Mouse (Mus musculus) lung, postnatal 4 days (tissue): ENCODE results near the gene Tmem230.
"Not testable (repeated sequence)": the region's sequence is repeated elsewhere in the genome, so short reads cannot be mapped to it uniquely, and the experiment has no call there.

Source experiments
- DNase-seq, 2 experiments: peaks; one replicate each; pipeline ENCODE4 v3.0.0; 2021

The Tmem230 gene

GRCm38 (mm10) chr2:132270331-132270951 lies 22.8 kb upstream of the Tmem230 start:
- DNase-seq = no peak

- DNase-seq = no peak
These were observed 21.6 kb upstream of the Tmem230 start for GRCm38 (mm10) chr2:132269217-132269616.

GRCm38 (mm10) chr2:132266086-132266485 lies 18.5 kb upstream of the Tmem230 start:
- DNase-seq = peak in 1 of 2 experiments; percentile 46

- no peak for DNase-seq
These were observed 17.6 kb upstream of the Tmem230 start for GRCm38 (mm10) chr2:132265196-132265595.

GRCm38 (mm10) chr2:132264266-132264710 lies 16.7 kb upstream of the Tmem230 start:
- DNase-seq = no peak

- DNase-seq = no peak
These were observed 16.0 kb upstream of the Tmem230 start for GRCm38 (mm10) chr2:132263421-132264265.

- DNase-seq = peak; percentile 99
These were observed 15.3 kb upstream of the Tmem230 start, which contains the start of gene Cds2 for GRCm38 (mm10) chr2:132262879-132263398. TSS of gene Cds2 (plus strand) at chr2:132263148.

- no peak for DNase-seq
These were observed 14.6 kb upstream of the Tmem230 start for GRCm38 (mm10) chr2:132262175-132262574.

GRCm38 (mm10) chr2:132260601-132261000 lies 13.0 kb upstream of the Tmem230 start:
- DNase-seq = no peak

- no peak for DNase-seq
These were observed 9.9 kb upstream of the Tmem230 start for GRCm38 (mm10) chr2:132257350-132258068.

- no peak for DNase-seq
These were observed 6.0 kb upstream of the Tmem230 start for GRCm38 (mm10) chr2:132253603-132254002.

- peak; percentile 98 to 99 for DNase-seq
These were observed 5.2 kb upstream of the Tmem230 start, which contains the start of gene Pcna for GRCm38 (mm10) chr2:132252542-132253528. TSS of gene Pcna (minus strand) at chr2:132253314.

- no peak for DNase-seq
These were observed 4.3 kb upstream of the Tmem230 start for GRCm38 (mm10) chr2:132251911-132252310.

- DNase-seq = no peak
These were observed 4.2 kb downstream of the Tmem230 start for GRCm38 (mm10) chr2:132243370-132243769.

GRCm38 (mm10) chr2:132240457-132240856 lies 7.2 kb downstream of the Tmem230 start:
- DNase-seq = peak; percentile 46 to 68

GRCm38 (mm10) chr2:132239434-132239833 lies 8.2 kb downstream of the Tmem230 start:
- not testable (repeated sequence) for DNase-seq

GRCm38 (mm10) chr2:132235975-132236374 lies 11.6 kb downstream of the Tmem230 start:
- DNase-seq = no peak

GRCm38 (mm10) chr2:132235291-132235690 lies 12.3 kb downstream of the Tmem230 start:
- no peak for DNase-seq

GRCm38 (mm10) chr2:132233985-132234765 lies 13.4 kb downstream of the Tmem230 start:
- DNase-seq = peak; percentile 25 to 38

GRCm38 (mm10) chr2:132232413-132232945 lies 15.1 kb downstream of the Tmem230 start:
- DNase-seq = no peak

GRCm38 (mm10) chr2:132224359-132224758 lies 23.2 kb downstream of the Tmem230 start:
- no peak for DNase-seq
